In the genomic region with DNA sequence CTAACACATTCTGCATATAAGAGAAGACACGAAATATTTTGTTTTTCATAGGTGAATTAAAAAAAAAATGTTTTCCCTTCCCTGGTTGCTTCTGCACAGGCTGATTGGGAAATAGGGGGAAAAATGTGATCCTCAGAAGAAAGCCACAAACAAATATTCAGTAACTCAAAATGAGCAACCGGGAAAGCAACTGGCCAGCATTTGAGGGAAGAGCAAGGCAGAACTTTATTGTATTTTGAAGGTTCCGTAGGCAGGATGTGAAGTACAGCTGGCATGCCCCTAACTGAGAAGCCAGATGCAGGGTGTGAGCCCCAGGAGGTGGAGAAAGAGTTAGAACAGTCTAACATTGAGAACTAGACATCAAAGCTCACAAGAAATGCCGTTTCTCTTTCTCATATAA, we compare ENCODE assay signal across 14 mouse cellular contexts.
DNase-seq lines count a peak whose midpoint lies in the region.
"Had no signal": no experiment of that assay in that cellular context is flagged by ENCODE, and none has a peak within 500 bp of the region (broad histone marks: within the 10 kb centered on the region; RNA-seq: fewer than 3 reads in every experiment).

No protein-coding gene starts in this region.

- DNase-seq in 3T3-L1 (ENCODE audit: low read depth, low spot score) (peak; percentile 47), NIH3T3 (ENCODE audit: low read depth) (peak; percentile 58)
- DNase-seq in thymus, adult 18-20 months = peak; percentile 41 to 63
- DNase-seq in thymus, postnatal 25 days = peak; percentile 66
- DNase-seq in adrenal gland, adult (ENCODE audit: inconsistent age in 2 of 2, low spot score in 1 of 2) = no peak
- no peak for DNase-seq in kidney, postnatal 14 days
- no peak for DNase-seq in urinary bladder, postnatal 36 days (ENCODE audit: low spot score in 2 of 2)
- DNase-seq: adrenal gland, postnatal 25 days; cerebellum, adult 2 months; cerebellum, postnatal 25 days; heart, postnatal 4 days; kidney, adult 9 months; kidney, postnatal 10 days; lung, postnatal 36 days had no signal

Comparison
In these comparisons a context has a peak if more than half of its experiments do, and no peak if none do; other contexts are left out.
1. DNase-seq: peak in 3T3-L1 (single experiment), NIH3T3 (single experiment), thymus, adult 18-20 months (2 of 2) and thymus, postnatal 25 days (single experiment); none in adrenal gland, adult (0 of 2), kidney, postnatal 14 days (single experiment) and urinary bladder, postnatal 36 days (0 of 2).